Mouse (Mus musculus) spleen, adult 12 weeks (tissue): ENCODE results near the gene Slc44a3.

Experiments
- DNase-seq: peaks from one replicate; pipeline ENCODE4 v3.0.0; 2022; ENCODE audit warnings: low spot score

Slc44a3 gene

DNA sequence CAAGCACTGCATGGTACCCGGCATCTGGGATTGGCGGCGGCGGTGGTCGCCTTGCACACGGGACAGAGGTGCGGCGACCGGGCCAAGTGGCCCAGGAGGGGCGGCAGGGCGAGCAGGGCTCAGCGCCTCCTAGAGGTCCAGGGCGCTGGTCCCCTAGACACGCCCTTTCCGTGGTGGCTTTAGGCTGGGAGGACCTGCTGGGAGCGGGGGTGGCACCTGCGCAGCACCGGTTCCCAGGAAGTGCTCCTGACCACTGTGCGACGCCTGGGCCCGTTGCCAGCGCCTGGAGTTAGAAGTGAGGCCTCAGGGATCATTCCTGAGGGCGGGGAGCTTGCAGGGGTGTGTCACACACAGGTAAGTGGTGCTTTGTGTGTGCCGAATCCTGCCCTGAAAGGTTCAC lies at the start of gene Slc44a3:
Gene Slc44a3, minus strand, starts transcription at position 229 of the 400 bp plus-strand sequence.
- no peak for DNase-seq

DNA sequence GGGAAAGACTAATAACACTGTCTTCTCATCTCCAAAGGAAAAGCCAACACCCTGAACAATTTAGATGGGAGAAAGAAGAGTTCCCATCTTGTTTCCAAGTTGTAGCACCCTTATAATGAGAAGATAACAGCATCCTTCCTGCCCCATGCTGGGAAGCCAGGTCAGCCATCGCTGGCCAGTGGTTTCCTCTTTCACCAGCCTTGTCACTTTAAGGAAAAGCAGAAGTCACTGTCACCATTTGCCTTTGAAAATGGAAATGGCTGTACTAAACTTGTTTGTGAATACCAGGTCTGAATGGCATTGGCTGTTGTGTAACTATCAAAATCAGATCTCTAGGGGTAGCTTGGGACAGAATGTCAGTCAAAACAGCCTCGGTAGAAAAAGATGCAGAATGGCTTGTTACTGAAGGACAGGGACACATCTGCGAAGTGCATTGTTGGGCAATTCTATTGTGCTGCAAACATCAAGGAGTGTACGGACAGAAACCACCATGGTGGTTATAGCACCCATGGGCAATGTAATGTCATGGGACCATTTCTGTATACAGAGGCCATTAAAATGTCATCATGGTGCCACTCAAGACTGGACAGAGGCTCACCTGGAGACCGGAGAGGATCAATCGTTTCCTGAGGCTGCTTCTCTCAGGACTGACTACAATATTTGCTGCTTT lies 47.8 kb upstream of the Slc44a3 start:
- DNase-seq, result no peak

DNA sequence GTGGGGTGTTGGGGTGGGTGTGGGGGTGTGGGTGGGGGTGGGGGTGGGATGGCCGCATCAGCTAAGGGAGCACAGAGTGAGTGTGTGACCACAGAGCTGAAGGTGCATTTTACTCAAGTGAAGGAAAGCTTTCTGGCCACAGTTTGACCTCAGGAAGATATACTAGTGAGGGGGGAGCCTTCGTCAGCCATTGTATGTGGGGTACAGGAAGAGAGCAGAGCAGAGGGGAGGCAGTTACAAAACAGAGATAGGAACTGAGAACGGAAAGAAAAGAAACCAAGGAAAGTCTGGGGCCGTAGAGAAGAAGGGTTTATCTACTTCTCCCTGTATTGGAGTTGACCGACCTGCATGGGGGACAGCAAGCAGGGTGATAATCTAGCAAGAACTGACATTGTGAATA lies 47.2 kb upstream of the Slc44a3 start:
- no peak for DNase-seq

DNA sequence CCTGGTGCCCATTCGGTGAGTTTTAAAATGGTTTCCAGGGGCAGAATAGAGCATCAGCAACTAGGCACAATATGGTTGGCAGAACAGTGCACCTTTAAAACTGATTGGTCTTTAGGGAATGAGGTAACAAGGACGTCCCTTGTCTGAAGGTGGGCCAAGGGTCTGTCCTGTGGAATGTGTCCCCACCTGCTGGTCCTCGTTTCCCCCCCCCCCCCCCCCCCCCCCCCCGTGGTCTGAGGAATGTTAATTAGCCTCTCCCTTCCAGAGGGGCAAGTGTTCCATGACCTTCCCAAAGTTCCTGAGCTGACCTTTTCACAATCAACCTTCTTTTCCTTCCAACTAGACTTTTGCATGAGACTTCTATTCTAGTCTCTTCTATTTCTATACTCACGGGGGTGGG lies 46.5 kb upstream of the Slc44a3 start:
- no peak for DNase-seq

DNA sequence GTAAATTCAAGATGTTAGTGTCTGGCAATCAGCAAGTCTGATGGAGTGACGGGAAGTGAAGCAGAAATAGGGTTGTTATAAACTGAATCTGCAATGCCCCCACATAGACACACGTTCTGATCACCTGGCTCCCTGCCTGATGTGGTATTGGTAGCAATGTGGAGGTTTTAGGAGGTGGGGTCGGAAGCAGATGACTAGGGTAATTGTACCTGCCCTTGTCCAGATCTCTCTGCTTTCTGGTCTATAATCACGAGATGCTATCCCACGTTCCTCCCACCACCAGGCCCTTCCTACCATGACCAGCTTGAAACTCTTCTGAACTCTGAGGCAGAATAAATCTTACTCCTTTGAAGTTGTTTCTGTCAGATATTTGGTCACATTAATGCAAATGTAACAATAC lies 45.4 kb upstream of the Slc44a3 start:
- DNase-seq, result no peak

DNA sequence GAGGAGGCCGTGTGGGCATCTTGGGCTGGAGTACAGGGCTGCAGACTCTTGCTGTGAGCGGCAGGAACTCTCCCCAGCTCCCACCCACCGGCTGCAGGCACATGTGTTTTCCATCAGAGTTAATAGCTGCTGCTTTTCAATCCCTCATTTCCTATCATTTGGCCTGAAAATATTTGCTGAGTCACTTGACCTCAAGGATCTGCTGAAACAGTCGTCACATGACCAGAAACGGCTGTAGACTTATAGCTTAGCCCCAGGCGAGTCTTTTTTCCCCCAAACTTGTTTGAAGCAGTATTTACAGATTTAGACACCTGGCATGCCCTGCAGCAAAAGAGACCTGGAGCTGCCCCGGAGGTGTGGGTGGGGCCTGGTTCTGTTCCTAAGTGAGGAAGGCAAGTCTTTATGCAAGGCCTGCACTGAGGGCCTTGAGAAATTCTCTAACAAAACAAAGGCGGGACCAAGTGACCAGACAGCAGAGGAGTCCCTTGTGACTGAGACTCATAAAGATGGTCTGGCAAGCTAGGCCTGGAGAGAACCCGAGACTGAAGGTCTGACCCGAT lies 44.9 kb upstream of the Slc44a3 start:
- no peak for DNase-seq

DNA sequence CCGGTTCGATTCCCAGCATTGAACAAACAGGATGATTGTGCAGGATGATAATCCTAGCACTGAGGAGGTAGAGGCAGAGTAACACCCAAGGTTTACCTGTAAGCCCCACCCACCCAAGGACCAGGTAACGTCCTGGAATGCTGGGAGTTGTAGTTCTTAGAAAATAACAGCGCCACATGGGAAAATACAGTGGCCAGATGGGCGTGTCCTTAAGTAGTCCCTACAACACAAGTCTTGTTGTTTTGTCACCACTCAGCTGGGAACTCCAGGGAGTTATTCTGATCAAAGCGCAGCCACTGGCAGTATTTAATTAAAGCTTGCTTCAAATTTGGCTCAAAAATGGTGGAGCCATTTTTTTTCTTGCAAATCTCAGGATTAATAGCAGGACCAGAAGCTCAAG lies 44.2 kb upstream of the Slc44a3 start:
- DNase-seq, result no peak

DNA sequence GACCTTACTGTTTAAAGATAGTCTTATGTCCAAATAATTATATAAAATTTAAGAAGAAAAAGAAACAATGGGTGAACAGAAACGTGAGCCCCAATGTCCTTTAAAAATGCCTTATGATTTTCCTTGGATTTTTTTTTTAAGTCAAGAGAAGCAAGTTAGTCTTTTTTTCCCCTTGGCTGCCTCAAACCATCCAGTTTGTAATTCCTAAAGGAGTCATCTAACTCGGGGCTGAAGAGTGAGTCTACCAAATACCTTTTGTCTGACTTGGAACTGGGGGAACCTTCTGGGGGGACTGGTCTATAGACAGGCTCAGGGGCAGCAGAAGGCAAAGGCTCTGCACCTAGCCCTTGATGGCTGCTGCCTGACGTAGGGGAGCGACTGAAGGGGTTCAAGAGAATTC lies 42.2 kb upstream of the Slc44a3 start:
- DNase-seq, result no peak

DNA sequence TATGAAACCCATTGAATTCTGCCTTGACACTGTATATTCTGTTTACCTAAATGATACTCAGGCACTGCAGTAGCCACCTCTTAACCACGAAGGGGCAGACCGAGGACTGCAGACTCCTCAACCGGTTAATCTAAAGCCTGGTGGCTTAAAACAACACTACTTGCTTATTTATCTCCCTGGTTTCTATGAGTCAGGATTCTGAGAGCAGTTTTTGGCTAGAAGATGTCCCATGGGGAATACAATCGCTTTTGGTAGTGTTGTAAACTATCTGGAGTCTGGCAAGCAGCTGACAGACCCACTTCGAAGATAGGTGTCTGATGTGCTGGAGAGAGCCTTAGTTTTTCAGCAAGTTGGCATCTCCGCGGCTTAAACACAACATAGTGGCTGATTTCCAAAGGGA lies 41.7 kb upstream of the Slc44a3 start:
- DNase-seq, result no peak

DNA sequence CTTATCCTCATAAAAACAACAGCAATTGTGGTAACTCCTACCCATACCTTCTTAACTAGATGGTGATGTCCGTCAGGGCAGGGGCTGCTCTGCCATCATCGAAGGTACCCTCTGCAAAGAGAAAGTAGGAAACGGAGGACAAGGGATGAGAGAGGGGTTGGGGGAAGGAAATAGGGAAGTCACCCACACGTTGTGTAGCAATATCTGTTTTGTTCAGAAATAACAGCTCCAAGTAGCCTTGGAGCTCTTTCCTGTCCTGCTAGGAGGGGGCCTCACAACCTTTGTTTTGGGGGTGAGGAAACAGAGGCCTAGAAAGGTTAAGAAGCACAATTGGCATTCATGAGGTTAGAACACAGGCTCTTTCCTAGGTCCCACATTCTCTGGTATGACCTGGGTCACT lies 39.3 kb upstream of the Slc44a3 start:
- DNase-seq, result no peak

DNA sequence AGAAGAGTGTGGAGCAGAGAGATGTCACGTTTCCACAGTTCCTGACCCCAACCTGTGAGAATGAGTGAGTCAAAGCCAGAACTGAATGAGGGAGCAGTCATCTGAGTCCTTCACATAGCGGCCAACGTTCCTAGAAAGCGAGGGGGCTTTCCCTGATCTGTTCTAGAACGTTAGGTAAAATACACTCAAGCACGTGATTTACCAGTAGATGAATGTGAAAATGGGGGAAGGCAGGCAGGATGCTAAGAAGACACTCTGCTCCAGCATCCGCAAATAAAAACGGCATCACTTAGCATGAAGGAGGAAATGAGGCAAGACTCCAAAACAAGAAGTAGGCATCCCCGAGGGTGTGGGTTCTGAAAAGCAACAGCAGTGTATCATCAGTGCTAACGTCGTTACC lies 38.4 kb upstream of the Slc44a3 start:
- DNase-seq, result no peak

DNA sequence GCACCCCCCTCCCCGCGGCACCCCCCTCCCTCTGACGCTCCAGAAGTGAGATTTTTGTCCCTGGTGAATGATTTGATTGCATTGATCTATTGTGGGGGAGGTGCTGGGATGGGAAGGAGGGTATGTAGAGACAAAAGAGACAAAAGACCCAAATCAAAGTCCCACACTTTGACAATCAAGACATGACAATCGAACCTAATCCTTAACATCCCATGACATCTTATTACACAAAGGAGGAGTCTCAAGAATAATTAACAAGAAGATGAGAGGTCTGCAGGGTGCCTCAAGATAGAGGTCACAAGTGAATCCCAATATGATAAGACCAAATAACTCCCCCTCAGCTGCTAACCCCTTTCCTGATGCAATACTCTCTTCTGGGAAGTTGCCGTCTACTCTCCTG lies 37.6 kb upstream of the Slc44a3 start:
- no peak for DNase-seq

DNA sequence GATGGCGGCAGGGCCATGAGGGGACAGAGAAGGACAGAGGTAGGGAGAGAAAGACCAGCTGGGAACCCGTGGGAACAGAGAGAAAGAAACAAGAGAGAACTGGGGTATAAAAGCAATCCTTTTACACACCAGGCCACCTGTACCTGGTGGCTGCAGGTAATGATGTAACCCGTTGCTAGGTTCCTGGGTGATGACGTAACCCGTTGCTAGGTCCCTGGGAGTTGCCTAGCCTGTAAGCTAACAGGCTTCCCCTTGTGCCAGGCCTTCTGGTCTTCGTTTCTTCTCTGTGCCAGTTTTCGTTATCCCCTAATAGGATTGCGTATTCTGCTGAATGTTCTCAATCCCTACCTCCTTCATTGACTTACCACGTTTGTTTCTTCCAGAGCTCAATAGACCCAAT lies 36.8 kb upstream of the Slc44a3 start:
- no peak for DNase-seq

DNA sequence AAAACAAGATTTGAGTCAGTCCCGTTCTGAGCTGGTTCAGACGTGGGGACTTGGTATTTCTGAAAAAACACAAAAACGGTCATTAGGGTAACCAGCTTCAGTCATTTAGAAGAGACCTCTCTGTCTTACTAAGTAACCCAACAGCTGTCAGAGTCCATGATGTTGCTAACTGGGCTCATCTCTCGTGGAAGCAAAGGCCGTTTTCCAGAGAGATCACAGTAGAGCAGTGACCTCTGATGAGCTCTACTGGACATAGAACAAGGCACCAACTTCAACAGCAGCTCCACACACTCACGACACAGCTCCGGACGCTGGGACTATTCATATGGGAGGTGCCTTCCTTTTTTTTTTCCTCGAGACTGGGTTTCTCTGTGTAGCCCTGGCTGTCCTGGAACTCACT lies 35.7 kb upstream of the Slc44a3 start:
- no peak for DNase-seq

DNA sequence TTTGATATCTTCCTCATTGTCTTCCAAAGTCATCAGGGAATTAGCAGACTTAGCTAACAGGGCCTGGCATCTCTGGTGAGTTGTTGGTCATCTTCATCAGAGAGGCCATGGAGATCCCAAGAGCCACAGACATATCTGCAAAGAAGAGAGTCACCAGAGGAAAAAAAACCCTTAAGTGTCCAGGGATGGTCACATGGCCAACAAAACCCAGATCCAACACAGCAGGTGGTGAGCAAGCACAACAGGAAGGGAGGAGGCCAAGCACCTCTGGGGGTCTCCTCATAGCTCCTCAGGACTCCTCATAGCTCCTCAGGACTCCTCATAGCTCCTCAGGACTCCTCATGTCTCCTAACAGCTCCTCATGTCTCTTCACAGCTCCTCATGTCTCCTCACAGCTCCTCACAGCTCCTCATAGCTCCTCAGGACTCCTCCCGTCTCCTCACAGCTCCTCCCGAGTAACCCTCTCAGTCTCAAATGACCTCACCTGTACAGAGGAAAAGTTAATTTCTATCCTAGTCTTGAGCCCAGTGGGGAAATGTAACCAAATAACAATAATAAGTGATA lies 35.2 kb upstream of the Slc44a3 start:
- DNase-seq, result no peak

DNA sequence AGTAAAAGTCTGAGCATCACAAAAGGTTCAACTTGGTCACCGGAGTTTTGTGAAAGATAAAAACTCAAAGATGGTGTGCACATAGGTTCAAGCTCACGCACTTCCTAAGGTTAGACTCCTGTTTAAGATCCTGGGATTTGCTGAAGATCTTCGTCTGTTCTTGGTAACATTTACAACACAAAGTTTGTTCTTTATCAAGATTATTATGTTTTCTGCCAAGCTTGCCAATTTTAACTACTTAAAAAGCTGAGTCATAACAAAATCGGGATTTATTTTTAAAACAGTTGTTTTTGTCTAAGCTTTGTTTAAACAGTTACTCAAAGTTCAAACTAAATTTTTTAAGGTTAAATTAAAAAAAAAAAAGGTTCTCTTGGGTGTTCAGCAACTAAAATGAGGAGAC lies 34.7 kb upstream of the Slc44a3 start:
- DNase-seq, result no peak

DNA sequence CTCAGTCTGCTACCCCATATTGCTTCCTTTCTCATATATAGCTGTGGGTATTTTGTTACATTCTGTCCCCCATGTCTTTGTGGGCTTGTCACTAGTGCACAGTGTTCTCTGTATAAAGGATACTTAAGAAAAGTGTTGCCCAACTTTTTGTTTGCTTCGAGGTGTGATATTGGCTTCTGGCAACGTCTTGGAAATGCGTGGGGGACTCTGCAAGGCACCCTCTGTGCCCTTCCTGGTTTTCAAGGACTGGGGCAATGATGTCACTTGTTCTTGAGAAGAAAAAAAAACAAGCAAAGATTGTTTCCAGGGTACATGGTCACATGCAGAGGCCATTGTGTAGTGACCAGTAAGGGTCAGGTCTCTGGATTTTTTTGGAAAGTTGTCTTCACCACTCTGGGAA lies 29.6 kb upstream of the Slc44a3 start:
- DNase-seq, result no peak

DNA sequence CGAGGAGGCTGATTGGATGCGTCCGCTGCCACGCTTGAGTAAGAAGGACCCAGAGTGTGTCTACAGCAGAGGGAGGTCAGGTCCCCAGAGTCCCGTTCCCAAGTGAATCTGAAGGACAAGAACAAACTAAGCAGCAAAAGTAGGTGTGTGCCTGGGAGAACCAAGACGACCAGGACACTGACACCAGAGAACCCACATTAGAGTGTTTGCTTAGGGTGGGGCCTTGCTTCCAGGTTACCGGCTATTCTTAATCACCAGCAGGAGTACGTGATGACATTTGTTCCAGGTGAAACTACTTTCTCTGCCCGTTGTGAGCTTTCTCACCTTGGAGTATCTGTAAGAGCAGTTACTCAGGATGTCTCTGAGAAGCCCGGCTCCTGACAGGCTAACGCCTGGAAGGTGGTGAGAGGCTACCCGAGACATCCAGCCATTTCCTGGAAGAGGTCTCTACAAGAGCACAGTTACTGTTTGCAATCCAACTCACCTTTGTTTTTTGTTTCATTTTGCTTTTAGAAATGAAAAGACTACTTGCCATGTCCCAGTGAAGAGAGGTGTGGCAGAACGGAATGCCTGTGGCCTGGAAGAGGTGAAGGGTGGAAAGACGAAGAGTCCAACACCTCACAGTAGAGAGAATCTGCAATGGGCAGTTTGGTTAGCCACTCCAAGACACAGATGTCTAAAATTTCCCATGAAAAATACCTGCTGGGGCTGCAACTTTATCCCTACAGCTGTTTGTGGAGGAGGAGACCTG lies 28.1 kb upstream of the Slc44a3 start:
- DNase-seq, result no peak

DNA sequence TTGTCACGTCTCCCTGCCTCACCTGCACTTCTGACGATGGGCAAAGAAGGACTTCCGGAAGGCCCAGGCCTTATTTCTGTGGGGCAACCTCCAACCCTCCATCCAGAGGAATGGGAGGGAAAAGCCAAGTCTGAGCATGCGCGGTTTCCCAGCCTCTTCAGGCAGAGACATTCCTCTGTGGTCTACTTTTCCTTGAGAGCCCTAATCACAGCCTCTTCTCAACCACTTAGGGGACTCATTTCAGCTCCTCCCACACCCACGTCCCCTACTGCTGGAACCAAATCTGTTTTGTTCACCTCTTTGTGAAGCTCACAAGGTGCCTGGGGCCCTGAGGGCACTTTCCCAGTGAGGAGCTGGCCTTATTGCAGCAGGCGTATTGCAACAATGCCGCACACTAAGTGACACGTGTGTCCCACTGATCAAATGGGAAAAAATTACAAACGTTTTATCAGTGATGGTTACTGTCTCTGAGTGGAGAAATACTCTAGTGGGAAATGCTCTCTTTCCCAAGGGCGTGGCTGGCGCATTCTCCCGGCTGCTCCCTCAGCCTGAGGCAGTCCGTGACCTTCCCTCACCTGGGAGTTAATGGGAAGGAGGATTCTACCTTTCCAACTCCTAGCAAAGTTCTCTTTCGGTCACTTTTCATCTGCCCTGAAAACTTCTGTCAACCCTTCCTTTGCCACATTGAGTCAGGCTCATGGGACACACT lies 27.4 kb upstream of the Slc44a3 start:
- DNase-seq, result no peak

DNA sequence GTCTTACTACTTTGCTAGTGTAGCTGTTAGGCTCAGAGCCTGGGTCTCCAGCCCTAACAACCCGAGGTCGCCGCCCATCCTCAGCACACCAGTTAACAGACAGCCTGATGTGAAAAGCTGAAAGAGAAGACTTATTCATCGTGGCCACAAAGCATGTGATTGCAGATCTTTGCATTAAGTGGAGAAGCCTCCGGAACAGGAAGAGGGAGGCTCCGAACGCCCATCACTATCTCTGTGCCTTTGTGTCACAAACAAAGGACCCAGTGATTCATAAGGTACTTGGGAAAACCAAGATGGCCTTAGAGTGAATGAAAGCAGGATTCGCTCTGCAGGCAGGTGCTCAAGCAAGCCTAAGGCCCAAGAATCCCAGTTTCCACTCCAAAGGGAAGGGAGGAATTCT lies 26.7 kb upstream of the Slc44a3 start:
- no peak for DNase-seq

DNA sequence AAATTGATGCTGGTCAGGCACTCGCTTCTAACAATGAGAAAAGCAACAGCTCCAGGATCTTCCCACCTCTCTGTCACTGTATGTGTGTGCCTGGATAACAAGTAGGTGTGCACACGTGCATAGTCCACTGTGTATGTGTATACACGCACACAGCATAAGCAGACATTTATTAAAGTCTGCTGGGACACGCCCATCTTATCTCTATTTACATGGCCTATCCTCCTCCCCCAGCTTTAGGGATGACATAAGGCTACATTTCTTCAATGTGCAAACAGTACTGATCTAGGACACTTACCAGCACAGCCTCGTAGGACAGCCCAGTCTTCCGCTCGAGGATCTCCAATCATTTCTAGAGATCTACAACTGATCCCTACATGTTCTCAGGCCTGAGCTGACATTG lies 24.1 kb upstream of the Slc44a3 start:
- no peak for DNase-seq

DNA sequence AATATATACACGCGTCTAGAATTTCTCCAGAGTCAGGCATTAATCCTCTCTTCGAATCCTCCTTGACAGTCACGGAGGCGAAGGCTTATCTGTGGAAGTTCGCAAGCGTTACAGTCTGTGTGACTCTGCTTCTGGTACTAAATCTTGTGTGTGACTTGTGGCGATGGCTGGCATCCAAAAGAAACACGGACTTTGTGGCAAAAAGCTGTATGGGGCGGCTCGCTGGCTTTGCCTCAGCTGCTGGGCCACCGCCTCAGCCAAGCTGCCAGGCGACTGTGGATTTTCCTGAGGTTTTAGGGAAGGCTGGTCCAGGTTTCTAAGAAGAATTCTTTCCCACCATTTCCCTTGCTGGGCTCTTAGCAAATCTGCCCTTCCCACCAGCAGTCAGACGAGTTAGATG lies 21.1 kb upstream of the Slc44a3 start:
- DNase-seq, result no peak

DNA sequence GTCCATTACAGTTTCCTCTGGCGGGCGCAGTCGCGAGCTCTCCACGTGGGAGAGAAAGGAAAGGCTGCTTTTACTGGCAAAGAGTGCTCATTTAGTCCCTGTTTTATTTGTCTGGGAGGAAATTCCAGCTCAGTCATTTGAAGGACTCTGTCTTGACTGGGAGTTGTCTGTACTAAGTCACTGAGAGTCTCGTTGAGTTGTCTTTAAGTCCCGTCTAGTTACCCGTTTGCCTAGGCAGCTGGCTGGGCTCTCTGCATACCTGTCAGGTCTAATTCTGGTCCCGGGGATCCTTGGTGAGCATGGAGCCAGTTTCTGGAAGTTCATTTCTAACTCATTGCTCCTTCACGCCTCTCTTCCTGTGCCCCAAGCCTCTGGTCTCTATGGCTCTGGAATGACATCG lies 20.5 kb upstream of the Slc44a3 start:
- no peak for DNase-seq
